8 mouse cellular contexts compared by ENCODE assay signal in the genomic region with DNA sequence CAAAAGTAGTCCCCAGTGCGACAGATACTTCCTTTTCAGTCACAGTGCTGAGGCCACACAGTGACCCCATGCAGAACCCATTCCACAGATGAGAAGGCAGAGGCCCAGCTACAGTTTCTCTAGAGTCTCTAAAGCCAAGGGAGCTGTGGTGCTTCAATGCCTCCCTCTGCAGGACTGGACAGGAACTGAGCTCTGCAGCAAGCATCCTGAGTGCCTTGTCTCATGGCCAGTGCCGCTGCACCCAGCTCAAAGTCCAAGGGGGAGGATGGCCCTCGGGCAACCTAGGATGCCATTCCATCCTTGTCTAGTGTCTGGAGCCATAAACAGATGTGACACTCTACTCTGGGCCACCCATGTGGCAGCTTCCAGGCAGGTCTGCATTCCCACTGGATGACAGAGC. TPM values are rescaled to one million over a fixed set of nuclear protein-coding genes. Genes with fewer than 3 reads are reported as not detected.
A peak's percentile ranks its signal among the peaks of the same experiment; 100 is the strongest.
DNase-seq lines count a peak whose midpoint lies in the region; ATAC-seq and TF ChIP-seq lines count a peak whose summit lies in the region.

No protein-coding gene starts in this region.

- peaks cover 13% of the 10 kb centered on the region for H3K4me1 ChIP-seq in hindbrain, embryonic 11.5 days (replicated peaks; ENCODE audit: control insufficient read depth, insufficient read depth, low read length)
- H3K4me1 ChIP-seq in hindbrain, embryonic 12.5 days: peaks cover 29% of the 10 kb centered on the region
- peaks cover 15 to 47% of the 10 kb centered on the region in 2 experiments for H3K4me1 ChIP-seq in MEL (ENCODE audit: control insufficient read depth in 1 of 2, insufficient read depth in 2 of 2, low read length in 2 of 2)
- H3K4me1 ChIP-seq in midbrain, embryonic 15.5 days: peaks cover 16% of the 10 kb centered on the region
- H3K4me1 ChIP-seq in intestine, embryonic 15.5 days (replicated peaks): peaks cover 33% of the 10 kb centered on the region

- H3K79me2 ChIP-seq in MEL (ENCODE audit: control insufficient read depth, insufficient read depth, low read length, poor library complexity): no peaks in the 10 kb centered on the region; the same call in 1 of the 2 replicates

- no peak overlapping the region for H3K27ac ChIP-seq in hindbrain, embryonic 11.5 days (ENCODE audit: low read depth, low read length)
- H3K27ac ChIP-seq in hindbrain, embryonic 12.5 days: no peak overlapping the region
- H3K27ac ChIP-seq in MEL (ENCODE audit: control insufficient read depth, low read depth, low read length): peak overlapping the region; percentile 88; the same call in 1 of the 2 replicates
- no peak overlapping the region for H3K27ac ChIP-seq in midbrain, embryonic 15.5 days
- no peak overlapping the region for H3K27ac ChIP-seq in intestine, embryonic 15.5 days

- no peaks in the 10 kb centered on the region for H3K9me3 ChIP-seq in hindbrain, embryonic 11.5 days (ENCODE audit: control insufficient read depth, low read length)
- H3K9me3 ChIP-seq in hindbrain, embryonic 12.5 days (replicated peaks): no peaks in the 10 kb centered on the region
- H3K9me3 ChIP-seq in MEL (replicated peaks; ENCODE audit: insufficient read depth, low read length): no peaks in the 10 kb centered on the region
- no peaks in the 10 kb centered on the region for H3K9me3 ChIP-seq in midbrain, embryonic 15.5 days
- no peaks in the 10 kb centered on the region for H3K9me3 ChIP-seq in intestine, embryonic 15.5 days

- H3K9ac ChIP-seq in hindbrain, embryonic 11.5 days (ENCODE audit: low read depth, low read length): no peak overlapping the region
- no peak overlapping the region for H3K9ac ChIP-seq in hindbrain, embryonic 12.5 days
- no peak overlapping the region for H3K9ac ChIP-seq in MEL (ENCODE audit: control insufficient read depth, low read depth, low read length, poor library complexity, severe bottlenecking)
- H3K9ac ChIP-seq in midbrain, embryonic 15.5 days: no peak overlapping the region
- no peak overlapping the region for H3K9ac ChIP-seq in intestine, embryonic 15.5 days

- peak; percentile 15 for DNase-seq in hindbrain, embryonic 11.5 days (ENCODE audit: low spot score)
- DNase-seq in 416B (ENCODE audit: low read depth): peak; percentile 43
- peak; percentile 48 for DNase-seq in MEL (ENCODE audit: low read depth, low spot score)
- DNase-seq in kidney, adult 8-10 months: peak; percentile 54 to 71
- no peak for DNase-seq in right cerebral cortex, postnatal 4 days

- peak; percentile 33 to 42 (median 37) for TF ChIP-seq CTCF in MEL (IDR thresholded peaks at IDR 0.05 in 2 of 3, conservative IDR thresholded peaks at IDR 0.05 in 1 of 3; ENCODE audit: control insufficient read depth in 1 of 3, insufficient read depth in 1 of 3, low read depth in 2 of 3, low read length in 3 of 3, poor library complexity in 1 of 3, severe bottlenecking in 1 of 3)

- ATAC-seq in hindbrain, embryonic 11.5 days (ENCODE audit: low FRiP score): no peak
- ATAC-seq in hindbrain, embryonic 12.5 days (ENCODE audit: low FRiP score): no peak
- ATAC-seq in midbrain, embryonic 15.5 days (replicated peaks): no peak
- no peak for ATAC-seq in intestine, embryonic 15.5 days

- no peak for TF ChIP-seq POLR2A in MEL (IDR thresholded peaks at IDR 0.05; ENCODE audit: control insufficient read depth in 1 of 2, insufficient read depth in 1 of 2, low read depth in 1 of 2, low read length in 2 of 2, poor library complexity in 1 of 2)

- no peaks in the 10 kb centered on the region for H3K36me3 ChIP-seq in hindbrain, embryonic 11.5 days (ENCODE audit: control insufficient read depth, insufficient read depth, low read length)
- H3K36me3 ChIP-seq in hindbrain, embryonic 12.5 days: peaks cover 16% of the 10 kb centered on the region
- peaks cover 0 to 36% of the 10 kb centered on the region in 2 experiments; a peak in 2 of 4 replicates for H3K36me3 ChIP-seq in MEL (ENCODE audit: control insufficient read depth in 1 of 2, insufficient read depth in 2 of 2, low read length in 2 of 2)
- H3K36me3 ChIP-seq in midbrain, embryonic 15.5 days (replicated peaks): no peaks in the 10 kb centered on the region
- no peaks in the 10 kb centered on the region for H3K36me3 ChIP-seq in intestine, embryonic 15.5 days

- WGBS in hindbrain, embryonic 11.5 days: 81% methylated on average over 3 of the region's 3 CpGs
- WGBS in hindbrain, embryonic 12.5 days: 72% methylated on average over 3 of the region's 3 CpGs
- 78% methylated on average over 3 of the region's 3 CpGs for WGBS in midbrain, embryonic 15.5 days
- WGBS in intestine, embryonic 15.5 days: 49% methylated on average over 3 of the region's 3 CpGs

- no peak overlapping the region for H3K4me2 ChIP-seq in hindbrain, embryonic 11.5 days (replicated peaks; ENCODE audit: low read depth, low read length)
- H3K4me2 ChIP-seq in hindbrain, embryonic 12.5 days (replicated peaks): no peak overlapping the region
- H3K4me2 ChIP-seq in midbrain, embryonic 15.5 days: no peak overlapping the region
- H3K4me2 ChIP-seq in intestine, embryonic 15.5 days (replicated peaks): no peak overlapping the region

- TF ChIP-seq RAD21 in MEL (IDR thresholded peaks at IDR 0.05; ENCODE audit: low read depth, low read length): peak; percentile 15

- H3K27me3 ChIP-seq in hindbrain, embryonic 11.5 days (ENCODE audit: control insufficient read depth, insufficient read depth, low read length): no peaks in the 10 kb centered on the region
- no peaks in the 10 kb centered on the region for H3K27me3 ChIP-seq in hindbrain, embryonic 12.5 days
- H3K27me3 ChIP-seq in MEL (ENCODE audit: control insufficient read depth in 1 of 2, insufficient read depth in 2 of 2, low read length in 2 of 2): no peaks in the 10 kb centered on the region
- no peaks in the 10 kb centered on the region for H3K27me3 ChIP-seq in midbrain, embryonic 15.5 days (replicated peaks)
- no peaks in the 10 kb centered on the region for H3K27me3 ChIP-seq in intestine, embryonic 15.5 days (replicated peaks)

- TF ChIP-seq EP300 in MEL (IDR thresholded peaks at IDR 0.05; ENCODE audit: low read depth in 1 of 2, low read length in 2 of 2): no peak

- H3K4me3 ChIP-seq in hindbrain, embryonic 11.5 days (ENCODE audit: low read depth, low read length): no peak overlapping the region
- H3K4me3 ChIP-seq in hindbrain, embryonic 12.5 days: no peak overlapping the region
- H3K4me3 ChIP-seq in MEL (ENCODE audit: control insufficient read depth in 1 of 2, insufficient read depth in 1 of 2, low read depth in 2 of 2, low read length in 2 of 2): no peak overlapping the region
- H3K4me3 ChIP-seq in midbrain, embryonic 15.5 days: no peak overlapping the region
- H3K4me3 ChIP-seq in intestine, embryonic 15.5 days (replicated peaks): no peak overlapping the region

TF ChIP-seq in MEL, 35 proteins besides CTCF, POLR2A, EP300 and RAD21:
- TF ChIP-seq SMC3 (IDR thresholded peaks at IDR 0.05; ENCODE audit: low read depth, low read length): 0 out of 2 replicates have a peak, but pooled peaks have one; percentile 3
- TF ChIP-seq ZMIZ1 (IDR thresholded peaks at IDR 0.05; ENCODE audit: low read depth, low read length): no peak

RNA-seq across cellular contexts. Expression of a gene that starts 2.5 kb away (rescaled TPM):
- 19.8 and 22.7 TPM in 2 replicates for polyA plus RNA-seq in hindbrain, embryonic 11.5 days (2014; fragmentation: Nextera tagmentation; extraction: Ambion mirVana)
- polyA plus RNA-seq in hindbrain, embryonic 12.5 days (2016; fragmentation: Nextera tagmentation; extraction: Ambion mirVana): 60.2 and 63.0 TPM in 2 replicates
- total RNA-seq in MEL (2012; rRNA removed): 2.2 and 3.6 TPM in 2 replicates
- polyA plus RNA-seq in MEL (2012; ENCODE audit: insufficient read depth in 1 of 2, insufficient read length in 2 of 2, low read depth in 1 of 2, low replicate concordance in 2 of 2, missing spikeins in 1 of 2): 10 to 100 TPM in 1 of 2 experiments, not detected in 1; 10.6 TPM
- 58.7 and 66.3 TPM in 2 replicates for polyA plus RNA-seq in midbrain, embryonic 15.5 days (2015; fragmentation: Nextera tagmentation; extraction: Ambion mirVana)
- polyA plus RNA-seq in intestine, embryonic 15.5 days (2015; fragmentation: Nextera tagmentation; extraction: Ambion mirVana): 16.2 and 16.5 TPM in 2 replicates

RNA-seq across cellular contexts. Expression of a gene that starts 22.9 kb away (rescaled TPM):
- 13.9 and 18.4 TPM in 2 replicates for polyA plus RNA-seq in hindbrain, embryonic 11.5 days (2014; fragmentation: Nextera tagmentation; extraction: Ambion mirVana)
- 23.2 and 24.3 TPM in 2 replicates for polyA plus RNA-seq in hindbrain, embryonic 12.5 days (2016; fragmentation: Nextera tagmentation; extraction: Ambion mirVana)
- 12.5 and 13.8 TPM in 2 replicates for total RNA-seq in MEL (2012; rRNA removed)
- 10 to 100 TPM in 1 of 2 experiments, not detected in 1; 22.7 TPM for polyA plus RNA-seq in MEL (2012; ENCODE audit: insufficient read depth in 1 of 2, insufficient read length in 2 of 2, low read depth in 1 of 2, low replicate concordance in 2 of 2, missing spikeins in 1 of 2)
- 26.9 and 27.9 TPM in 2 replicates for polyA plus RNA-seq in midbrain, embryonic 15.5 days (2015; fragmentation: Nextera tagmentation; extraction: Ambion mirVana)
- 21.3 and 21.4 TPM in 2 replicates for polyA plus RNA-seq in intestine, embryonic 15.5 days (2015; fragmentation: Nextera tagmentation; extraction: Ambion mirVana)

RNA-seq across cellular contexts. Expression of a gene that starts 27.3 kb away (rescaled TPM):
- 5.0 and 6.7 TPM in 2 replicates for polyA plus RNA-seq in hindbrain, embryonic 11.5 days (2014; fragmentation: Nextera tagmentation; extraction: Ambion mirVana)
- polyA plus RNA-seq in hindbrain, embryonic 12.5 days (2016; fragmentation: Nextera tagmentation; extraction: Ambion mirVana): 10.2 and 10.7 TPM in 2 replicates
- 5.1 and 6.8 TPM in 2 replicates for total RNA-seq in MEL (2012; rRNA removed)
- 1 to 10 TPM in 1 of 2 experiments, not detected in 1; 6.3 TPM for polyA plus RNA-seq in MEL (2012; ENCODE audit: insufficient read depth in 1 of 2, insufficient read length in 2 of 2, low read depth in 1 of 2, low replicate concordance in 2 of 2, missing spikeins in 1 of 2)
- 8.5 and 8.7 TPM in 2 replicates for polyA plus RNA-seq in midbrain, embryonic 15.5 days (2015; fragmentation: Nextera tagmentation; extraction: Ambion mirVana)
- 8.8 and 9.4 TPM in 2 replicates for polyA plus RNA-seq in intestine, embryonic 15.5 days (2015; fragmentation: Nextera tagmentation; extraction: Ambion mirVana)

RNA-seq across cellular contexts. Expression of a gene that starts 59.6 kb away (rescaled TPM):
- 333 and 349 TPM in 2 replicates for polyA plus RNA-seq in hindbrain, embryonic 11.5 days (2014; fragmentation: Nextera tagmentation; extraction: Ambion mirVana)
- polyA plus RNA-seq in hindbrain, embryonic 12.5 days (2016; fragmentation: Nextera tagmentation; extraction: Ambion mirVana): 233 and 254 TPM in 2 replicates
- total RNA-seq in MEL (2012; rRNA removed): 128 and 139 TPM in 2 replicates
- 100 to 1,000 TPM in 1 of 2 experiments, not detected in 1; 310 TPM for polyA plus RNA-seq in MEL (2012; ENCODE audit: insufficient read depth in 1 of 2, insufficient read length in 2 of 2, low read depth in 1 of 2, low replicate concordance in 2 of 2, missing spikeins in 1 of 2)
- 204 and 215 TPM in 2 replicates for polyA plus RNA-seq in midbrain, embryonic 15.5 days (2015; fragmentation: Nextera tagmentation; extraction: Ambion mirVana)
- polyA plus RNA-seq in intestine, embryonic 15.5 days (2015; fragmentation: Nextera tagmentation; extraction: Ambion mirVana): 223 and 249 TPM in 2 replicates
